Mouse (Mus musculus) lung, adult 2 months (tissue): Measurements from ENCODE around the gene Ly6g6e. TPM values are rescaled to one million over a fixed set of nuclear protein-coding genes. Genes with fewer than 3 reads are reported as not detected.

ENCODE experiments used
- DNase-seq: peaks from one replicate; pipeline ENCODE4 v3.0.0; 2022
- H3K4me1 ChIP-seq: fragments of 200-500 bp; 2 replicates; pipeline ENCODE4 v1.6.1; 2011; ENCODE audit warnings: low read length; ENCODE audit not compliant: control insufficient read depth, insufficient read depth
- H3K4me3 ChIP-seq: fragments of 200-500 bp; replicated peaks from 2 replicates; pipeline ENCODE3; 2011; ENCODE audit warnings: low read depth, mild to moderate bottlenecking, control low read depth, low read length; ENCODE audit errors: extremely low read depth
- CTCF ChIP-seq: fragments of 200-500 bp; IDR thresholded peaks from 2 replicates; pipeline ENCODE4 v1.5.1; 2011; ENCODE audit warnings: mild to moderate bottlenecking, low read length, control low read depth; ENCODE audit not compliant: insufficient read depth
- POLR2A ChIP-seq: fragments of 200-500 bp; IDR thresholded peaks from 2 replicates; pipeline ENCODE4 v1.6.1; 2011; ENCODE audit warnings: low read depth, mild to moderate bottlenecking, control low read depth, low read length, borderline replicate concordance; ENCODE audit errors: extremely low read depth
- WGBS: fragments of 180-500 bp; shearing (Covaris S2); methylation state at CpG from one replicate; pipeline ENCODE4 v1.1.7; 2018; 5-methylcytosine and 5-hydroxymethylcytosine counted together
- polyA plus RNA-seq: library from polyadenylated mRNA; depleted of rRNA; stranded (reverse); fragments of >200 nt; gene quantifications from 2 replicates; pipeline ENCODE4 v1.2.3, GENCODE M21; 2012

Ly6g6e gene
- polyA plus RNA-seq, 1 experiment = 25.7 TPM

- TF ChIP-seq POLR2A (no peak), CTCF (no peak)
- no peak for DNase-seq
- 73% methylated on average over 9 of the region's 9 CpGs for WGBS
- Histone ChIP-seq H3K4me1 (no peaks in the 10 kb centered on the region), H3K4me3 (no peak overlapping the region)
Measured at GRCm38 (mm10) chr17:35071454-35071853, 5.2 kb upstream of the Ly6g6e start.

- no peak overlapping the region for H3K4me3 ChIP-seq
- 54% methylated on average over 17 of the region's 17 CpGs for WGBS
- no peak for TF ChIP-seq CTCF
- H3K4me1 ChIP-seq = no peaks in the 10 kb centered on the region; the same call in none of the 2 replicates
- no peak for DNase-seq
Measured at GRCm38 (mm10) chr17:35074097-35074496, 2.6 kb upstream of the Ly6g6e start.

DNA sequence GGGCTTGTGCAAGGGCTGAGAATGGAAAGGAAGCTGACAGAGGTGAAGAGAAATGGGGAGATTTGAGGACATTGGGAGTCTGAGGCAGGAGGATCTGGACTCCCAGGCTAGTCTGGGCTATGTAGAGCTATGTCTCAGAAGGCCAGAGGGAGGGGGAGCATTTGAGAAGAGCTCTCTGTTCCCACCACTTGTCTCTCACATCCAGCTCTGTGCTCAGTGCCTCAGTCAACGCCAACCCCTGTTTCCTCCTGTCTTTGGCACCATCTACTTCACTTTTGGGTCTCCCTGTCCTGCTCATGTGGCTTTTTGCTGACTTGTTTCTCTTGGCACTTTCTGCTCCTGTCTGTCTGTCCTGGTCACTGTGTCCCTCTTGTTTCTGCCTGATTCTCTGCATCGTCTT lies 583 bp downstream of the Ly6g6e start:
- Histone ChIP-seq H3K4me1 (no peaks in the 10 kb centered on the region; the same call in none of the 2 replicates), H3K4me3 (peak overlapping the region; percentile 67)
- 22% methylated on average over 2 of the region's 2 CpGs for whole genome bisulfite sequencing
- peak; percentile 46 for DNase-seq
- no peak for TF ChIP-seq POLR2A
- no peak for TF ChIP-seq CTCF

GRCm38 (mm10) chr17:35077786-35078233 lies 1.1 kb downstream of the Ly6g6e start, which contains the start of gene Ly6g6d:
Ly6g6d (minus strand) TSS chr17:35078065.
- peak within 1 kb of the TSS; percentile 67 for H3K4me3 ChIP-seq
- DNase-seq = peak; percentile 76
- 7% methylated on average over 14 of the region's 14 CpGs for WGBS
- H3K4me1 ChIP-seq = no peaks in the 10 kb centered on the region; the same call in none of the 2 replicates
- peak; percentile 74 for TF ChIP-seq CTCF
- peak; percentile 84; the same call in 1 of the 2 replicates for TF ChIP-seq POLR2A

GRCm38 (mm10) chr17:35079778-35080177 lies 3.1 kb downstream of the Ly6g6e start:
- WGBS = 49% methylated on average over 9 of the region's 9 CpGs
- no peak for TF ChIP-seq POLR2A
- TF ChIP-seq CTCF = no peak
- Histone ChIP-seq H3K4me1 (no peaks in the 10 kb centered on the region; the same call in none of the 2 replicates), H3K4me3 (no peak overlapping the region)
- no peak for DNase-seq

DNA sequence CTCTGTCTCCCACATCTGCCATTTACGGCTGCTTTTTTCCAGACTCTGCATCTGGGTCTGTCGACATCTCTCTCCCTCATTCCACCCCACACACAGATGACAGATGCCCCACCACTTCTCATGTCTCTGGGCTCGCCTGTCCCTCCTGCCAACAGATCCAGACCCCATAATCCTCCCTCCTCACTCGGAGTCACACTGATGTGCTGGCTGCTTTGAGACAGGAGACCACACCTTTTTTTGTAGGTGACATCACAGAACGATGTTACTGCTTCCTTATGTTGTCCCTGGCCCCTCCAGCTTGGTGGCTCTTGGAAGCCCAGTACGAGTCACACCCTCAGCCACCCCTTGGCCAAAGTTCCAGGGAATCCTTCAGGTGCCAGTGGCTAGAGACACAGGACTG lies 3.5 kb downstream of the Ly6g6e start:
- TF ChIP-seq CTCF = no peak
- no peak for TF ChIP-seq POLR2A
- WGBS = 59% methylated on average over 6 of the region's 6 CpGs
- Histone ChIP-seq H3K4me1 (no peaks in the 10 kb centered on the region; the same call in none of the 2 replicates), H3K4me3 (no peak overlapping the region)
- no peak for DNase-seq

- TF ChIP-seq POLR2A (no peak), CTCF (no peak)
- Histone ChIP-seq H3K4me3 (no peak overlapping the region), H3K4me1 (no peaks in the 10 kb centered on the region; the same call in none of the 2 replicates)
- DNase-seq = no peak
- WGBS = 88% methylated on average over 4 of the region's 4 CpGs
Measured at GRCm38 (mm10) chr17:35080710-35081109, 4.0 kb downstream of the Ly6g6e start.

DNA sequence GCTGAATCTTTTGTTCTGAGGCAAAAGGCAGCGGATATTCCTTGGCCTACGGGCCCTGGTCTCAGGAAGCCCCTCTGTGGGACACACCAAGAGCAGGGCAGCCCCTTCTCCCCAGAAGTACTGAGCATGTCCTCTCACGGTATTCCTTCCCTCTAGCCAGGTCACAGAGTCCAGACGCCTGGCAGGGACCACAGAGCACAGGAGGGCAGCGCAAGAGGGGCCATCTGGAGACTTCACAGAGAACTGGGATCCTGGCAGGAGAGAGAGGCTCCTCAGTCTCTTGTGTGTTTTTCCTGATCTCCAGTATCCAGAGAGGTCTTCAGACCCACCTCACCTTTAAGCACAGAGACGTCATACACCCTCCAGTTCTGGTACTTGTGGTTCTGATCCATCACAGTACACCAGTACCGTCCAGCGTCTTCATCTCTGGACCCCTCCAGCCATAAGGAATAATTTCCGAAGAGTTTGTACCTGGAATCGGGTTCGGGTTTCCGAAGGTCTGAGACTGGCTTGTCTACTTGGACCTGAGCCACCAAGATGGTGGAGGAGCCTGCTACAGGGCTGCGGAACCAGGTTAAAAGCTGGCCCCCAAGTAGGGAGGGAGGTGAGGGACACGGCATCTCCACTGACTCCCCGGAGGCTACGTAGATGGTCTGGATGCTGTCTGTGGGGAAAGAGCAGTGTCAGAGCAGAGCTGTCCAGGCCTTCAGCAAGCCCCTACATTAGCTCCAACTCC lies 6.3 kb downstream of the Ly6g6e start:
- TF ChIP-seq POLR2A (no peak), CTCF (no peak)
- no peak overlapping the region for H3K4me3 ChIP-seq
- H3K4me1 ChIP-seq = no peaks in the 10 kb centered on the region; the same call in 1 of the 2 replicates
- 90% methylated on average over 16 of the region's 16 CpGs for WGBS
- DNase-seq = no peak

- 62% methylated on average over 3 of the region's 3 CpGs for WGBS
Measured at GRCm38 (mm10) chr17:35083929-35084497, 7.3 kb downstream of the Ly6g6e start.

DNA sequence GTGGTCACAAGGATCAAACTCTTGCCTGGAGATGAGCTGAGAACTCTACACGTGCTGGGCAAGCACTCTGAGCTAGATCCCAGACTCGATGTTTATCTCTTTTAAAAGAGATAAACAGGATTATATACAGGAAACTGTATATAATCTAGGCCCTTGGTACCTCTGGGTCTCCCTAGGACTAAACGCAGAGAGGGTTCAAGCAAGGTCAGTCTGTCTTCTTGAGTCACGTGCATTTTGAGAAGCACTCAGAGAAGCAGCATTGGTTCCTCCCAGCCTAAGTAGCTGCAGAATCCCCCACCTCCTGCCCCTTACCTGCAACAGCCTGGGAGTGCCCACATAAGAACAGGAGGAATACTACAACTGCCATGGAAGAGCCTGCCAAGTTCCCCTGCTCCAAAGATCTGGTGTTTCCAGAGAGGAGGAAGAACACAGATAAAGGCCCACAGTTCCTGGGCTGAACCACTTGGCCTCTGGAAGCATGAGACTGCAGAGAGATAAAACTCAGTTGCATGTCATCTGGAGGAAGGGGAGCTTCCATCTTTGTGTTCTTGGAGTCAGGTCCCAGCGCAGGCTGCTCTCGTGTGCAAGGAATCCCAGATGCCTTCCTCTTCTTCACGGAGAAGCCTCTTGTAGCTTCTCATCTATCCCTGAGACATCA lies 8.6 kb downstream of the Ly6g6e start, which contains the start of gene Ly6g6f:
Ly6g6f (minus strand) TSS at position 403 of the 658 bp plus-strand sequence.
- no peak for TF ChIP-seq POLR2A
- no peak for TF ChIP-seq CTCF
- peaks cover 4% of the 10 kb centered on the region; the same call in 1 of the 2 replicates for H3K4me1 ChIP-seq
- DNase-seq = no peak
- WGBS = 49% methylated on average over 7 of the region's 7 CpGs
- no peak within 1 kb of the TSS for H3K4me3 ChIP-seq

More at GRCm38 (mm10) chr17:35083929-35084497, 7.3 kb downstream of the Ly6g6e start:
- Histone ChIP-seq H3K4me1 (no peaks in the 10 kb centered on the region), H3K4me3 (no peak overlapping the region)
- TF ChIP-seq CTCF (no peak), POLR2A (no peak)
- DNase-seq = no peak
